Mouse (Mus musculus) heart, embryonic 14.5 days (tissue): ENCODE measurements around the gene Zkscan5. TPM values are rescaled to one million over a fixed set of nuclear protein-coding genes. Genes with fewer than 3 reads are reported as not detected.
A peak's percentile ranks its signal among the peaks of the same experiment; 100 is the strongest.
"Not testable (repeated sequence)": the region's sequence is repeated elsewhere in the genome, so short reads cannot be mapped to it uniquely, and the experiment has no call there.

Source experiments
- ATAC-seq: fragments of 200-750 bp; cut with Nextera tagmentation; 2 replicates; pipeline ENCODE4 v1.8.0; 2017; ENCODE audit warnings: low read depth, moderate TSS enrichment; ENCODE audit not compliant: insufficient number of reproducible peaks, insufficient read depth, low FRiP score
- H3K27ac ChIP-seq, 2 experiments: fragments of 200-500 bp in 1 of 2; fragments of 300-500 bp in 1 of 2; sonication (generic) in 1 of 2; replicated peaks in 1 of 2; 2 replicates each; pipeline ENCODE4 v1.5.1; 2012 to 2014; ENCODE audit warnings: low read depth in 2 of 2, low read length in 2 of 2, control low read depth in 1 of 2, mild to moderate bottlenecking in 1 of 2, mixed read lengths in 1 of 2; ENCODE audit not compliant: control insufficient read depth in 1 of 2, insufficient read depth in 1 of 2
- H3K27me3 ChIP-seq: fragments of 300-500 bp; sonication (generic); 2 replicates; pipeline ENCODE4 v1.6.1; 2014; ENCODE audit warnings: mild to moderate bottlenecking, low read length, control low read depth; ENCODE audit not compliant: control insufficient read depth, insufficient read depth
- H3K36me3 ChIP-seq: fragments of 300-500 bp; sonication (generic); 2 replicates; pipeline ENCODE4 v1.6.1; 2014; ENCODE audit warnings: mild to moderate bottlenecking, control low read depth, low read length, mixed read lengths; ENCODE audit not compliant: control insufficient read depth, insufficient read depth
- H3K4me1 ChIP-seq, 2 experiments: fragments of 200-500 bp in 1 of 2; fragments of 300-500 bp in 1 of 2; sonication (generic) in 1 of 2; 2 replicates each; pipeline ENCODE4 v1.6.1; 2012 to 2014; ENCODE audit warnings: low read length in 2 of 2, control low read depth in 1 of 2, mixed read lengths in 1 of 2; ENCODE audit not compliant: control insufficient read depth in 2 of 2, insufficient read depth in 2 of 2
- H3K4me2 ChIP-seq: fragments of 300-500 bp; sonication (generic); 2 replicates; pipeline ENCODE4 v1.6.1; 2014; ENCODE audit warnings: mild to moderate bottlenecking, low read length
- H3K4me3 ChIP-seq, 2 experiments: fragments of 200-500 bp in 1 of 2; fragments of 300-500 bp in 1 of 2; sonication (generic) in 1 of 2; 2 replicates each; pipeline ENCODE4 v1.5.1; 2012 to 2014; ENCODE audit warnings: low read length in 2 of 2, mild to moderate bottlenecking in 2 of 2, control low read depth in 1 of 2, low read depth in 1 of 2, moderate library complexity in 1 of 2; ENCODE audit not compliant: control insufficient read depth in 1 of 2, insufficient read depth in 1 of 2
- H3K9ac ChIP-seq: fragments of 300-500 bp; sonication (generic); 2 replicates; pipeline ENCODE4 v1.6.1; 2014; ENCODE audit warnings: mild to moderate bottlenecking, low read length
- H3K9me3 ChIP-seq: fragments of 300-500 bp; sonication (generic); 2 replicates; pipeline ENCODE4 v1.6.1; 2016; ENCODE audit warnings: low read length, control low read depth; ENCODE audit not compliant: control insufficient read depth
- WGBS: fragments of 180-500 bp; shearing (Covaris S2); extraction: QIAGEN DNeasy Blood & Tissue Kit; methylation state at CpG from one replicate; pipeline ENCODE4 v1.1.7; 2014; 5-methylcytosine and 5-hydroxymethylcytosine counted together
- polyA plus RNA-seq: library from polyadenylated mRNA; unstranded; fragments of >200 nt; fragmentation: Nextera tagmentation; extraction: Ambion mirVana; gene quantifications from 2 replicates; pipeline ENCODE4 v1.2.1, GENCODE M21; 2014

Zkscan5 gene
- polyA plus RNA-seq, 1 experiment from 2014 or later = 11.1 TPM

DNA sequence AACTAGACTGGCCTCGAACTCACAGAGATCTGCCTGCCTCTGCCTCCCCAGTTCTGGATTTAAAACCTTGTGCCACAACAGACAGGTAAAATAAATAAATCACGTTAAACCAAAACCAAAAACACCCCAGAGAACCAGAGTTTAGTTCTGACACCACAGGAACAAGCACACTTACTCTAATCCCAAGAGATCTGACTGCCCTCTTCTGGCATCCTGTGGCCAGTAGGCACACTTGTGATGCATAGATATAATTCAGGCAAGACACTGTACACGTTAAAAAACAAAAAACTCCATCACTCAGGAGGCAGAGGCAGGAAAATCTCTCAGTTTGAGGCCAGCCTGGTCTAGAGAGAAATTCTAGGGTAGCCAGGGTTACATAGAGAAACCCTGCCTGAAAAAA lies 1.9 kb upstream of the Zkscan5 start:
- no peak for ATAC-seq
- Histone ChIP-seq H3K27me3 (no peaks in the 10 kb centered on the region), H3K9ac (no peak overlapping the region), H3K36me3 (peaks cover 21% of the 10 kb centered on the region), H3K27ac (no peak overlapping the region), H3K4me2 (no peak overlapping the region), H3K9me3 (no peaks in the 10 kb centered on the region), H3K4me1 (peaks cover 6 to 21% of the 10 kb centered on the region in 2 experiments), H3K4me3 (no peak overlapping the region)
- 41% methylated on average over 3 of the region's 3 CpGs for WGBS

DNA sequence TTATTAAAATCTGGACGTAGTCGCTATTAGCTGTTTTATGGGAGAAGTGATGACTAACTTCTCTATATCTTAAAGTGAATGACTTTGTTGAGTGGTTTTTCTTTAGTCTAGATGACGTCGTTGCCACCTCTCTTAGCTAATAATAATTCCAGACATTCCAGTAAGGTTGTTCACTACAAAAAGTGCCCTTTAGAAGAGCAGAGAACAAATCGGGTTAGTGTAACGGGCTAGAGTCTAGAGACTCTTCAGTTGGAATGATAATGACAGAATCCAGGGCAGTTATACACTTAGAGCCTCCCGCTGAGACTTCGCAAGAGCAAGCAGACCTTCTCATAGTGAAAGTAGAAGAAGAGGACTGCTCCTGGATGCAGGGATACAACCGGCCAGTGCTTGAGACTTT lies 679 bp downstream of the Zkscan5 start:
- 3% methylated on average over 9 of the region's 9 CpGs for WGBS
- peak overlapping the region; percentile 79 for H3K4me2 ChIP-seq

GRCm38 (mm10) chr5:145207385-145207784 lies 3.0 kb downstream of the Zkscan5 start:
- H3K4me3 ChIP-seq = no peak overlapping the region
- no peak overlapping the region for H3K27ac ChIP-seq
- peaks cover 47% of the 10 kb centered on the region for H3K36me3 ChIP-seq
- H3K27me3 ChIP-seq = no peaks in the 10 kb centered on the region
- H3K4me1 ChIP-seq = peaks cover 4 to 10% of the 10 kb centered on the region in 2 experiments
- WGBS = 96% methylated on average over 6 of the region's 6 CpGs
- no peaks in the 10 kb centered on the region for H3K9me3 ChIP-seq
- ATAC-seq = no peak
- no peak overlapping the region for H3K9ac ChIP-seq
- no peak overlapping the region for H3K4me2 ChIP-seq

More for the DNA sequence above, 679 bp downstream of the Zkscan5 start:
- no peaks in the 10 kb centered on the region for H3K27me3 ChIP-seq
- no peak for ATAC-seq
- peaks cover 6 to 21% of the 10 kb centered on the region in 2 experiments for H3K4me1 ChIP-seq
- H3K36me3 ChIP-seq = peaks cover 23% of the 10 kb centered on the region
- H3K27ac ChIP-seq = peak overlapping the region; percentile 80 to 93
- no peaks in the 10 kb centered on the region for H3K9me3 ChIP-seq
- peak overlapping the region; percentile 81 for H3K9ac ChIP-seq
- H3K4me3 ChIP-seq = peak overlapping the region; percentile 53 to 72

- peaks cover 52% of the 10 kb centered on the region for H3K36me3 ChIP-seq
Observed at GRCm38 (mm10) chr5:145207954-145208353, 3.6 kb downstream of the Zkscan5 start.

DNA sequence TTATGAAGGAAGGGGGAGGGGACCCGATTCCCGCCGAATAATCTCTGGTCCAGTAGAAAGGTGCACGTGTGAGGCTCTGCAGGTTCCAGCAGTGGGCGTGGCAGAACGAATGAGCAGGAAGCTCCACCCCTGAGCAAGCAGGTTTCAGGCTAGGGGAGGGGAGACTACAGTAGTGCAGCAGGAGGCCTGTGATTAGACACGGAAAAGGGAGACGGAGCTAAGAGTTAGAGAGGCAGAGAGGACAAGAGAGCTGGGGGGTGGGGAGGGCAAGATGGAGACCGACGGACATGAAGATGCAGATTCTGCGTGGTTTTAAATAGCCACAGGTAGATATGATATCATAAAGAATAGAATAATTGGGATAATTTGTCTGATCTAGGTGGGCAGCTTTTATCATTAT lies 4.0 kb downstream of the Zkscan5 start:
- H3K27ac ChIP-seq, H3K9ac ChIP-seq, H3K4me2 ChIP-seq, H3K9me3 ChIP-seq, H3K27me3 ChIP-seq, ATAC-seq, H3K4me3 ChIP-seq: not testable (repeated sequence)
- Histone ChIP-seq H3K36me3 (peaks cover 57% of the 10 kb centered on the region), H3K4me1 (peaks cover 4 to 10% of the 10 kb centered on the region in 2 experiments)
- WGBS = 48% methylated on average over 11 of the region's 11 CpGs

More at GRCm38 (mm10) chr5:145207954-145208353, 3.6 kb downstream of the Zkscan5 start:
- H3K9ac ChIP-seq = no peak overlapping the region
- no peaks in the 10 kb centered on the region for H3K27me3 ChIP-seq
- no peak overlapping the region for H3K4me2 ChIP-seq
- no peak for ATAC-seq
- H3K4me3 ChIP-seq = no peak overlapping the region
- no peaks in the 10 kb centered on the region for H3K9me3 ChIP-seq
- H3K27ac ChIP-seq = no peak overlapping the region
- peaks cover 4 to 10% of the 10 kb centered on the region in 2 experiments for H3K4me1 ChIP-seq
- WGBS = 83% methylated on average over 5 of the region's 6 CpGs

DNA sequence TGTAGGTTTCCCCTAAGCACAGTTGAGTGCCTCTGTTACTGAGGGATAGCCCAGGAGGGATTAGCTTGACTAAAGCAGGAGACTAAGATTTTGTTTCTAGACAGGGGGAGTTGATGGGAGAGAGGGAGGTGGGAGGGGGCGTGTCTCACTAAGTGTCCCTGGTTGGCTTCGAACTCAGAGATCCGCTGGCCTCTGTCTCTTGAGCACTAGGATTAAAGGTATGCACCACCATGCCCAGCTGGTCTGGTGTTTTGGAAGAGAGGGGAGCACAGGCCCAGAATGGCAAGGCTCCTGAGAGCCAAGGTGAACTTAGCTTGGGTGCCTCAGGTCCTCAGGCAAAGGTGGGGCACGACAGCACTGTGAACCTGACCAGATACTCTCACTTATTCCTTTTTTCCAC lies 7.0 kb downstream of the Zkscan5 start:
- H3K4me3 ChIP-seq = no peak overlapping the region
- H3K9ac ChIP-seq = no peak overlapping the region
- no peaks in the 10 kb centered on the region for H3K9me3 ChIP-seq
- H3K27ac ChIP-seq = no peak overlapping the region
- no peaks in the 10 kb centered on the region for H3K27me3 ChIP-seq
- H3K36me3 ChIP-seq = peaks cover 80% of the 10 kb centered on the region
- ATAC-seq = no peak
- H3K4me2 ChIP-seq = no peak overlapping the region
- WGBS = 89% methylated on average over 4 of the region's 4 CpGs
- H3K4me1 ChIP-seq = no peaks in the 10 kb centered on the region

DNA sequence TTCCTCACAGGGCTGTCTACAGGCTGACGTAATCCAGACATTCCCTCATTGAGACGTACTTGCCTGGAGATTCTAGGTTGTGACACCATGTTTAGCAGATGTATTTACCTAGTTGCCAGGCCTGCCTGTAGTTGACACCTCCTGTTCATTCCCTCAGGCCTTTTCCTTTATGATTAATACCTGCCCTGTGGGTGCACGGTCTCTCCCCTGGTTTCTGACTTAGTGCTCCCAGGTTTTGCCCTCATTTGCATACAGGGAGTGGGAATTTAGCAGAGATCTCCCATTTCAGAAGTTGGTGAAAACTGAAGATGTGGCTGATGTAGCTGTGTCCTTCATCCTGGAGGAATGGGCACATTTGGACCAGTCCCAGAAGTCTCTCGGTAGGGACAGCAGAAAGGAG lies 7.9 kb downstream of the Zkscan5 start:
- Histone ChIP-seq H3K4me3 (no peak overlapping the region), H3K9ac (no peak overlapping the region), H3K36me3 (peaks cover 79% of the 10 kb centered on the region), H3K9me3 (no peaks in the 10 kb centered on the region), H3K4me2 (no peak overlapping the region), H3K27ac (no peak overlapping the region), H3K27me3 (no peaks in the 10 kb centered on the region), H3K4me1 (no peaks in the 10 kb centered on the region)
- 88% methylated on average over 4 of the region's 4 CpGs for WGBS
- ATAC-seq = no peak

DNA sequence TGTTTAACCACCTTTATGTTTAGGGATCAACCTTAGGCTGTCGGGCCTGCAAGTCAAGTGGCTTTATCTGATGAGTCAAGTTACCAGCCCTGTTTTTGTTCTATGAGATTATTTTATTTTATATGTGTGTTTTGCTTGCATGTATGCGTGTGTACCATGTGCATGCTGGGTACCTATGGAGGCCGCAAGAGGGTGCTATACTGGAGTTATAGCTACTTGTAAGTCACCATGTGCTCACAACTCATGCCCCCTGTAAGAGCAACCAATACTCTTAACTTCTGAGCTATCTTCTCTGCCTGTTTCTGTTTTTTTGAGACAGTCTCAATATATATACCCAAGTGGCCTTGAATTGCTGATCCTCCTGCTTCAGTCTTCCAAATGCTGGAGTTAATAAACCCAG lies 9.1 kb downstream of the Zkscan5 start:
- no peaks in the 10 kb centered on the region for H3K4me1 ChIP-seq
- no peak overlapping the region for H3K4me3 ChIP-seq
- H3K4me2 ChIP-seq = no peak overlapping the region
- no peak overlapping the region for H3K9ac ChIP-seq
- H3K36me3 ChIP-seq = peaks cover 79% of the 10 kb centered on the region
- H3K9me3 ChIP-seq = no peaks in the 10 kb centered on the region
- no peaks in the 10 kb centered on the region for H3K27me3 ChIP-seq
- ATAC-seq = no peak
- H3K27ac ChIP-seq = no peak overlapping the region
- WGBS = 95% methylated on average over 3 of the region's 3 CpGs
